ENCODE assay signal across 11 mouse cellular contexts in genomic region chr19:26716217-26716616, GRCm38 (mm10).
A peak's percentile ranks its signal among the peaks of the same experiment; 100 is the strongest.
DNase-seq lines count a peak whose midpoint lies in the region; ATAC-seq and TF ChIP-seq lines count a peak whose summit lies in the region.
"Had no signal": no experiment of that assay in that cellular context is flagged by ENCODE, and none has a peak within 500 bp of the region (broad histone marks: within the 10 kb centered on the region; RNA-seq: fewer than 3 reads in every experiment).

No protein-coding gene starts in this region.

- ATAC-seq in limb, embryonic 14.5 days (ENCODE audit: low FRiP score, low read depth): no peak
- no peak; the same call in 1 of the 2 replicates for ATAC-seq in heart, postnatal 0 days (ENCODE audit: insufficient read depth, low read depth)

- H3K9ac ChIP-seq in limb, embryonic 14.5 days (ENCODE audit: low read depth, low read length, severe bottlenecking): no peak overlapping the region
- no peak overlapping the region for H3K9ac ChIP-seq in heart, postnatal 0 days (replicated peaks; ENCODE audit: low read depth, low read length)

- TF ChIP-seq EP300 in heart, postnatal 0 days (IDR thresholded peaks at IDR 0.05; ENCODE audit: low read depth): no peak

- WGBS in limb, embryonic 14.5 days: 64% methylated on average over 9 of the region's 9 CpGs
- WGBS in limb, embryonic 10.5 days: 83% methylated on average over 9 of the region's 9 CpGs
- WGBS in heart, postnatal 0 days: 68% methylated on average over 9 of the region's 9 CpGs

- no peak for TF ChIP-seq CTCF in gastrocnemius, adult 2 months (IDR thresholded peaks at IDR 0.05)
- TF ChIP-seq CTCF in heart, postnatal 0 days (IDR thresholded peaks at IDR 0.05; ENCODE audit: low read depth): no peak

- peaks cover 5% of the 10 kb centered on the region; the same call in 1 of the 2 replicates for H3K4me1 ChIP-seq in limb, embryonic 14.5 days (ENCODE audit: control insufficient read depth, insufficient read depth, low read length)
- H3K4me1 ChIP-seq in limb, embryonic 10.5 days: no peaks in the 10 kb centered on the region
- peaks cover 5% of the 10 kb centered on the region; the same call in 1 of the 2 replicates for H3K4me1 ChIP-seq in heart, postnatal 0 days (ENCODE audit: control insufficient read depth, insufficient read depth)

- peak overlapping the region; percentile 7; the same call in 1 of the 2 replicates for H3K27ac ChIP-seq in gastrocnemius, adult 2 months
- H3K27ac ChIP-seq in limb, embryonic 14.5 days (replicated peaks; ENCODE audit: low read depth, low read length): 0 out of 2 replicates have a peak overlapping the region, but pooled peaks have one; percentile 7
- no peak overlapping the region for H3K27ac ChIP-seq in limb, embryonic 10.5 days
- peak overlapping the region; percentile 67 for H3K27ac ChIP-seq in heart, postnatal 0 days (ENCODE audit: low read depth)

- H3K4me3 ChIP-seq in gastrocnemius, adult 2 months: no peak overlapping the region
- no peak overlapping the region for H3K4me3 ChIP-seq in limb, embryonic 14.5 days (replicated peaks; ENCODE audit: low read length)
- H3K4me3 ChIP-seq in limb, embryonic 10.5 days: no peak overlapping the region
- no peak overlapping the region for H3K4me3 ChIP-seq in heart, postnatal 0 days (ENCODE audit: low read depth, low read length)

- no peak for TF ChIP-seq POLR2A in limb, embryonic 14.5 days (IDR thresholded peaks at IDR 0.05; ENCODE audit: borderline replicate concordance, extremely low read depth, insufficient read depth, insufficient read length)

- H3K9me3 ChIP-seq in limb, embryonic 14.5 days (ENCODE audit: control insufficient read depth, low read length): no peaks in the 10 kb centered on the region
- H3K9me3 ChIP-seq in limb, embryonic 10.5 days (replicated peaks): no peaks in the 10 kb centered on the region
- no peaks in the 10 kb centered on the region for H3K9me3 ChIP-seq in heart, postnatal 0 days (replicated peaks; ENCODE audit: control insufficient read depth, low read length)

- no peak overlapping the region for H3K4me2 ChIP-seq in limb, embryonic 14.5 days (replicated peaks; ENCODE audit: low read depth, low read length, severe bottlenecking)
- no peak overlapping the region for H3K4me2 ChIP-seq in heart, postnatal 0 days (ENCODE audit: low read depth, low read length)

- H3K36me3 ChIP-seq in limb, embryonic 14.5 days (ENCODE audit: control insufficient read depth, insufficient read depth, low read length): peaks cover 42% of the 10 kb centered on the region
- no peaks in the 10 kb centered on the region for H3K36me3 ChIP-seq in limb, embryonic 10.5 days
- H3K36me3 ChIP-seq in heart, postnatal 0 days (replicated peaks; ENCODE audit: control insufficient read depth, insufficient read depth, low read length): peaks cover 8% of the 10 kb centered on the region; the same call in 1 of the 2 replicates

- DNase-seq in gastrocnemius, adult 2 months: peak; percentile 43
- DNase-seq in gastrocnemius, postnatal 25 days: no peak
- DNase-seq in limb, embryonic 14.5 days (ENCODE audit: low spot score): no peak
- DNase-seq in limb, embryonic 10.5 days (ENCODE audit: low spot score): no peak
- DNase-seq in brain, adult 2 months (ENCODE audit: low read depth, low spot score): peak; percentile 60
- no peak for DNase-seq in heart, postnatal 0 days (ENCODE audit: low spot score)
- no peak for DNase-seq in thymus, postnatal 10 days (ENCODE audit: low spot score in 2 of 2)
- no peak for DNase-seq in embryo, embryonic 10 days (ENCODE audit: low spot score)
- DNase-seq: kidney, adult 8-10 months; thymus, postnatal 25 days had no signal

- intact Hi-C loops in gastrocnemius, adult 2 months (cut with DNase I): loop anchor here (10.0 kb wide), 1 partner anchor 111 kb away; the partner anchor contains the start of gene Smarca2

- H3K27me3 ChIP-seq in limb, embryonic 14.5 days (ENCODE audit: control insufficient read depth, insufficient read depth, low read length): no peaks in the 10 kb centered on the region
- no peaks in the 10 kb centered on the region for H3K27me3 ChIP-seq in limb, embryonic 10.5 days (ENCODE audit: low read depth, poor library complexity, severe bottlenecking)
- no peaks in the 10 kb centered on the region for H3K27me3 ChIP-seq in heart, postnatal 0 days (ENCODE audit: control insufficient read depth, insufficient read depth, low read length)
- H3K27me3 ChIP-seq: CH12.LX had no signal

Comparison
In these comparisons a context has a peak if more than half of its experiments do, and no peak if none do; other contexts are left out.
1. DNase-seq: peak in gastrocnemius, adult 2 months (single experiment) and brain, adult 2 months (single experiment); none in gastrocnemius, postnatal 25 days (single experiment), limb, embryonic 14.5 days (single experiment), limb, embryonic 10.5 days (single experiment), heart, postnatal 0 days (single experiment), thymus, postnatal 10 days (0 of 2) and embryo, embryonic 10 days (single experiment).